Mouse (Mus musculus): ENCODE measurements at regions not wholly inside any gene's neighbourhood (a gene's known extent, or its start where the extent isn't known, plus 50 kb on each side); places are given as distances from the start of the nearest gene placed in this dataset.

- Histone ChIP-seq H3K36me3 (ENCODE audit: control insufficient read depth, insufficient read depth, low read length) (no peaks in the 10 kb centered on the region), H3K4me3 (ENCODE audit: control insufficient read depth, low read depth, low read length) (no peak overlapping the region), H3K4me1 (ENCODE audit: control insufficient read depth, insufficient read depth, low read length) (no peaks in the 10 kb centered on the region), H3K27ac (ENCODE audit: control insufficient read depth, insufficient read depth, low read depth, low read length) (no peak overlapping the region), H3K27me3 (ENCODE audit: control insufficient read depth, insufficient read depth, low read length) (no peaks in the 10 kb centered on the region)
- TF ChIP-seq CTCF (IDR thresholded peaks at IDR 0.05; ENCODE audit: control insufficient read depth, insufficient read depth, insufficient replicate concordance, low read depth, low read length): no peak
- TF ChIP-seq POLR2A (IDR thresholded peaks at IDR 0.05; ENCODE audit: control insufficient read depth, low read depth, low read length): no peak
Measured at GRCm38 (mm10) chr4:89008561-89008960, 128.4 kb upstream of the Mtap start.

- Histone ChIP-seq H3K4me1 (ENCODE audit: control insufficient read depth, insufficient read depth, low read length) (no peaks in the 10 kb centered on the region), H3K27me3 (ENCODE audit: control insufficient read depth, insufficient read depth, low read length) (no peaks in the 10 kb centered on the region), H3K4me3 (ENCODE audit: control insufficient read depth, low read depth, low read length) (no peak overlapping the region), H3K36me3 (ENCODE audit: control insufficient read depth, insufficient read depth, low read length) (no peaks in the 10 kb centered on the region), H3K27ac (ENCODE audit: control insufficient read depth, insufficient read depth, low read depth, low read length) (no peak overlapping the region)
- TF ChIP-seq CTCF (IDR thresholded peaks at IDR 0.05; ENCODE audit: control insufficient read depth, insufficient read depth, insufficient replicate concordance, low read depth, low read length) (no peak), POLR2A (IDR thresholded peaks at IDR 0.05; ENCODE audit: control insufficient read depth, low read depth, low read length) (no peak)
Measured at GRCm38 (mm10) chr4:89001470-89001869, 121.5 kb upstream of the Ifne start.

GRCm38 (mm10) chr4:89000855-89001254 is 120.9 kb upstream of the Ifne start:
- H3K27me3 ChIP-seq (ENCODE audit: control insufficient read depth, insufficient read depth, low read length): no peaks in the 10 kb centered on the region
- H3K4me1 ChIP-seq (ENCODE audit: control insufficient read depth, insufficient read depth, low read length): no peaks in the 10 kb centered on the region
- no peaks in the 10 kb centered on the region for H3K36me3 ChIP-seq (ENCODE audit: control insufficient read depth, insufficient read depth, low read length)
- no peak for TF ChIP-seq POLR2A (IDR thresholded peaks at IDR 0.05; ENCODE audit: control insufficient read depth, low read depth, low read length)
- TF ChIP-seq CTCF (IDR thresholded peaks at IDR 0.05; ENCODE audit: control insufficient read depth, insufficient read depth, insufficient replicate concordance, low read depth, low read length): no peak
- H3K4me3 ChIP-seq (ENCODE audit: control insufficient read depth, low read depth, low read length): no peak overlapping the region
- no peak overlapping the region for H3K27ac ChIP-seq (ENCODE audit: control insufficient read depth, insufficient read depth, low read depth, low read length)

- Histone ChIP-seq H3K27ac (ENCODE audit: control insufficient read depth, insufficient read depth, low read depth, low read length) (no peak overlapping the region), H3K36me3 (ENCODE audit: control insufficient read depth, insufficient read depth, low read length) (no peaks in the 10 kb centered on the region), H3K27me3 (ENCODE audit: control insufficient read depth, insufficient read depth, low read length) (no peaks in the 10 kb centered on the region), H3K4me1 (ENCODE audit: control insufficient read depth, insufficient read depth, low read length) (no peaks in the 10 kb centered on the region), H3K4me3 (ENCODE audit: control insufficient read depth, low read depth, low read length) (no peak overlapping the region)
- no peak for TF ChIP-seq POLR2A (IDR thresholded peaks at IDR 0.05; ENCODE audit: control insufficient read depth, low read depth, low read length)
- TF ChIP-seq CTCF (IDR thresholded peaks at IDR 0.05; ENCODE audit: control insufficient read depth, insufficient read depth, insufficient replicate concordance, low read depth, low read length): no peak
Measured at GRCm38 (mm10) chr4:89000200-89000599, 120.2 kb upstream of the Ifne start.

- Histone ChIP-seq H3K4me3 (ENCODE audit: control insufficient read depth, low read depth, low read length) (no peak overlapping the region), H3K27me3 (ENCODE audit: control insufficient read depth, insufficient read depth, low read length) (no peaks in the 10 kb centered on the region), H3K4me1 (ENCODE audit: control insufficient read depth, insufficient read depth, low read length) (no peaks in the 10 kb centered on the region), H3K27ac (ENCODE audit: control insufficient read depth, insufficient read depth, low read depth, low read length) (no peak overlapping the region), H3K36me3 (ENCODE audit: control insufficient read depth, insufficient read depth, low read length) (no peaks in the 10 kb centered on the region)
- TF ChIP-seq CTCF (IDR thresholded peaks at IDR 0.05; ENCODE audit: control insufficient read depth, insufficient read depth, insufficient replicate concordance, low read depth, low read length) (no peak), POLR2A (IDR thresholded peaks at IDR 0.05; ENCODE audit: control insufficient read depth, low read depth, low read length) (no peak)
Measured at GRCm38 (mm10) chr4:88998286-88998685, 118.3 kb upstream of the Ifne start.

GRCm38 (mm10) chr4:88995129-88995919 is 115.3 kb upstream of the Ifne start:
- H3K27ac ChIP-seq (ENCODE audit: control insufficient read depth, insufficient read depth, low read depth, low read length): no peak overlapping the region
- TF ChIP-seq POLR2A (IDR thresholded peaks at IDR 0.05; ENCODE audit: control insufficient read depth, low read depth, low read length) (no peak), CTCF (IDR thresholded peaks at IDR 0.05; ENCODE audit: control insufficient read depth, insufficient read depth, insufficient replicate concordance, low read depth, low read length) (no peak)
- H3K27me3 ChIP-seq (ENCODE audit: control insufficient read depth, insufficient read depth, low read length): no peaks in the 10 kb centered on the region
- no peaks in the 10 kb centered on the region for H3K4me1 ChIP-seq (ENCODE audit: control insufficient read depth, insufficient read depth, low read length)
- no peaks in the 10 kb centered on the region for H3K36me3 ChIP-seq (ENCODE audit: control insufficient read depth, insufficient read depth, low read length)
- no peak overlapping the region for H3K4me3 ChIP-seq (ENCODE audit: control insufficient read depth, low read depth, low read length)

GRCm38 (mm10) chr4:88994486-88994885 is 114.5 kb upstream of the Ifne start:
- Histone ChIP-seq H3K27ac (ENCODE audit: control insufficient read depth, insufficient read depth, low read depth, low read length) (no peak overlapping the region), H3K27me3 (ENCODE audit: control insufficient read depth, insufficient read depth, low read length) (no peaks in the 10 kb centered on the region), H3K36me3 (ENCODE audit: control insufficient read depth, insufficient read depth, low read length) (no peaks in the 10 kb centered on the region), H3K4me1 (ENCODE audit: control insufficient read depth, insufficient read depth, low read length) (no peaks in the 10 kb centered on the region), H3K4me3 (ENCODE audit: control insufficient read depth, low read depth, low read length) (no peak overlapping the region)
- TF ChIP-seq POLR2A (IDR thresholded peaks at IDR 0.05; ENCODE audit: control insufficient read depth, low read depth, low read length) (no peak), CTCF (IDR thresholded peaks at IDR 0.05; ENCODE audit: control insufficient read depth, insufficient read depth, insufficient replicate concordance, low read depth, low read length) (no peak)

Data from testis, adult 2 months (tissue).